Mouse (Mus musculus): ENCODE data around the gene Polr1b.

DNA sequence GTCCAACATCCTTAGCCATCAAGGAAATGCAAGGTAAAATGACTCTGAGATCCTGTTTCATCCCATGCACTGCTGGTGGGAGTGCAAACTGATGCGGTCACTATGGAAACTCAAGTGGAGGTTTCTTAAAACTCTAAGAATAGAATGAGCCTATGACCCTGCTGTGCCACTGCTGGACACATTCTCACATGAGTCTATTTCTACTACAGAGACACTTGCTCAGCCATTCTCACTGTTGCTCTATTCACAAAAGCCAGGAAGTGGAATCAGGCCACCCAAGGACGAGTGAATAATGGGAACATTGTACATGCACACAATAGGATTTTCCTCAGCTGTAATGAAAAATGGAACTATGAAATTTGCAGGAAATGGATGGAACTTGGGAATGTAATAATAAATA is 48.0 kb downstream of the Polr1b start:
- TF ChIP-seq EP300 (IDR thresholded peaks at IDR 0.05; ENCODE audit: low read depth) (no peak), CTCF (IDR thresholded peaks at IDR 0.05; ENCODE audit: low read depth) (no peak)

Measured in liver, embryonic 14.5 days (tissue).